Mouse (Mus musculus) neural tube, embryonic 15.5 days (tissue): ENCODE data around the gene Tmcc1. TPM values are rescaled to one million over a fixed set of nuclear protein-coding genes. Genes with fewer than 3 reads are reported as not detected.

Source experiments
- ATAC-seq: fragments of 200-750 bp; cut with Nextera tagmentation; 2 replicates; pipeline ENCODE4 v1.8.0; 2017; ENCODE audit warnings: mild to moderate bottlenecking, moderate TSS enrichment, moderate library complexity; ENCODE audit not compliant: low FRiP score
- H3K27ac ChIP-seq: fragments of 300-500 bp; sonication (generic); replicated peaks from 2 replicates; pipeline ENCODE4 v1.5.1; 2015; ENCODE audit warnings: mild to moderate bottlenecking, inconsistent platforms
- H3K27me3 ChIP-seq: fragments of 300-500 bp; sonication (generic); replicated peaks from 2 replicates; pipeline ENCODE4 v1.6.1; 2015; ENCODE audit warnings: inconsistent platforms
- H3K36me3 ChIP-seq: fragments of 300-500 bp; sonication (generic); 2 replicates; pipeline ENCODE4 v1.6.1; 2015; ENCODE audit warnings: inconsistent platforms
- H3K4me1 ChIP-seq: fragments of 300-500 bp; sonication (generic); 2 replicates; pipeline ENCODE4 v1.6.1; 2015; ENCODE audit warnings: inconsistent platforms
- H3K4me2 ChIP-seq: fragments of 300-500 bp; sonication (generic); 2 replicates; pipeline ENCODE4 v1.6.1; 2015; ENCODE audit warnings: inconsistent platforms, mild to moderate bottlenecking, moderate library complexity
- H3K4me3 ChIP-seq: fragments of 300-500 bp; sonication (generic); replicated peaks from 2 replicates; pipeline ENCODE4 v1.5.1; 2015; ENCODE audit warnings: mild to moderate bottlenecking, inconsistent platforms
- H3K9ac ChIP-seq: fragments of 300-500 bp; sonication (generic); replicated peaks from 2 replicates; pipeline ENCODE4 v1.6.1; 2015; ENCODE audit warnings: mild to moderate bottlenecking, inconsistent platforms
- H3K9me3 ChIP-seq: fragments of 300-500 bp; sonication (generic); replicated peaks from 2 replicates; pipeline ENCODE4 v1.6.1; 2016; ENCODE audit warnings: inconsistent platforms
- WGBS: fragments of 180-500 bp; shearing (Covaris S2); methylation state at CpG from one replicate; pipeline ENCODE4 v1.1.7; 2015; ENCODE audit warnings: mixed read lengths; 5-methylcytosine and 5-hydroxymethylcytosine counted together
- polyA plus RNA-seq: library from polyadenylated mRNA; unstranded; fragments of >200 nt; fragmentation: Nextera tagmentation; extraction: Ambion mirVana; gene quantifications from 2 replicates; pipeline ENCODE4 v1.2.1, GENCODE M21; 2015

Gene Tmcc1
- polyA plus RNA-seq, 1 experiment from 2014 or later: 25.2 TPM

GRCm38 (mm10) chr6:116044039-116044438, 149.2 kb downstream of the Tmcc1 start:
- 60% methylated on average over 2 of the region's 2 CpGs for whole genome bisulfite sequencing
- ATAC-seq: no peak

DNA sequence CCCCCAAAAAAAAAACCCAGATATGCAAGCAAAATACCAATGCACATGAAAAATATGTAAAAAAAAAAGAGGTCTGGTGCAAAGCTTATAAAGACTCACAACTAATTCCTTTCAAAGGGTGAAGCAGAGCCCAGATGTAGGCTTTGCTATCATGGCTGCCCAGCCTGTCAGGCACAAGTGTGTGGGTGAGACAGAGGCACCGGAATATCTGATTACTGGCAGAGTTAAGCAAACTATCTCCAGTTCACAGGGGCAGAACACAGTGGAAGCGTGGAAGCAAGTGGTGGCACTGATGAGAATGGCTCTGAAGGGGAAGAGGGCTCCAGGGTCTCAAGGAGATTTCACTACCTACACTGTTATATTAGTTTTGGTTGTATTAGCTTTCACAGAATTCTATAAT, 155.1 kb downstream of the Tmcc1 start:
- H3K36me3 ChIP-seq: peaks cover 10% of the 10 kb centered on the region; the same call in 1 of the 2 replicates
- H3K9ac ChIP-seq: no peak overlapping the region
- ATAC-seq: no peak
- H3K27ac ChIP-seq: no peak overlapping the region
- H3K9me3 ChIP-seq: 0 out of 2 replicates have a peak, but pooled peaks cover 3% of the 10 kb centered on the region
- whole genome bisulfite sequencing: 90% methylated on average over 2 of the region's 2 CpGs
- H3K4me1 ChIP-seq: 0 out of 2 replicates have a peak, but pooled peaks cover 11% of the 10 kb centered on the region
- H3K4me2 ChIP-seq: no peak overlapping the region
- H3K4me3 ChIP-seq: no peak overlapping the region
- H3K27me3 ChIP-seq: no peaks in the 10 kb centered on the region

More at GRCm38 (mm10) chr6:116044039-116044438, 149.2 kb downstream of the Tmcc1 start:
- Histone ChIP-seq H3K27me3 (no peaks in the 10 kb centered on the region), H3K9me3 (0 out of 2 replicates have a peak, but pooled peaks cover 3% of the 10 kb centered on the region), H3K36me3 (peaks cover 13% of the 10 kb centered on the region; the same call in 1 of the 2 replicates), H3K4me1 (peaks cover 7% of the 10 kb centered on the region; the same call in 1 of the 2 replicates), H3K27ac (no peak overlapping the region), H3K9ac (no peak overlapping the region), H3K4me2 (no peak overlapping the region), H3K4me3 (no peak overlapping the region)

DNA sequence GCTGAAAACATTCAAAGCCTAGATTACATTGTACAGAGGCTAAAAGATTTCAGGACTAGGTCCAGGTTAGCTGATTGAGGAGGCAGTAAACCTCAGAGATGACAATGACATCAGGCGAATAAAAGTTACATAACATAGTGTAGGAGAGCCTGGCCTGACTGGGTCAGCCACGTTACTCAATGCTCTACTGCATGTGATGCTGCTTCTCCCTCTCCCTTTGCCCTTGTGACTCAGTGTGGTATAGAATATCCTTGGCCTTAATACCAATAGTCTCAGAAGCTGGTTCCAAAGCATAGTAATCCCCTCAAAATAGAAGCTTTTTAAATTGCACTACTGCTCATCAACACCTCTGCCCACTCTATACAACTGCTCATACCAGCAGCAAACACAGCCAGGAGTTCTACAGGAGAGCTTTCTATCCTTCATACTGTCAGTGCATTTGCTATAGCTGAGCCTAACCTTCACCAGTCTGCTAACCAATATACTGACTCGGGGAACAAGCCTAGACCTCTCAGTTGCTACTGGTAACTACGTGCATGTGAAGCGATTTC, 155.9 kb downstream of the Tmcc1 start:
- 88% methylated on average over 5 of the region's 5 CpGs for WGBS
- ATAC-seq: no peak
- Histone ChIP-seq H3K4me1 (0 out of 2 replicates have a peak, but pooled peaks cover 11% of the 10 kb centered on the region), H3K27me3 (no peaks in the 10 kb centered on the region), H3K27ac (no peak overlapping the region), H3K9ac (no peak overlapping the region), H3K4me2 (no peak overlapping the region), H3K9me3 (no peaks in the 10 kb centered on the region), H3K36me3 (0 out of 2 replicates have a peak, but pooled peaks cover 5% of the 10 kb centered on the region), H3K4me3 (no peak overlapping the region)

DNA sequence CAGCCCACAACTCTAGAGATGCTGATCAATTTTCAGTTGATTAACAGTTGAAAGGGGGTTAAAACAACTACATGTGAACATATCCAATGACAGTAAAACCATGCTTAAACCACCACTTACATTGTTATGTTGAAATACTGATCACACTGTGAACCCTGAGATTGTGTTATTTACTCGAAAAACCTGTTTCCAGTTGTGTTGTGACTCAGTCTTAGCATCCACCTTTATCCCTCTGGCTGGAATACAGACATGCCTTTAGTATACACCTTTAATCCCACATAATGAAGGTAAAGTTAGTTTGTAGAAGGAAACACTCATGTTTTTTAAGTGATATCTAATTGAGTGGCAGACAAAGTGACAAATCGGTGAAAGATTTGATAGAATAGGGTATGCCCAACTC, 156.7 kb downstream of the Tmcc1 start:
- WGBS: 94% methylated on average over 2 of the region's 2 CpGs
- Histone ChIP-seq H3K9me3 (no peaks in the 10 kb centered on the region), H3K4me2 (no peak overlapping the region), H3K27ac (no peak overlapping the region), H3K4me1 (0 out of 2 replicates have a peak, but pooled peaks cover 11% of the 10 kb centered on the region), H3K36me3 (0 out of 2 replicates have a peak, but pooled peaks cover 2% of the 10 kb centered on the region), H3K4me3 (no peak overlapping the region), H3K27me3 (no peaks in the 10 kb centered on the region), H3K9ac (no peak overlapping the region)
- no peak for ATAC-seq

GRCm38 (mm10) chr6:116031052-116031451, 162.2 kb downstream of the Tmcc1 start:
- 96% methylated on average over 5 of the region's 5 CpGs for WGBS
- Histone ChIP-seq H3K27me3 (no peaks in the 10 kb centered on the region), H3K9ac (no peak overlapping the region), H3K36me3 (no peaks in the 10 kb centered on the region; the same call in 1 of the 2 replicates), H3K4me3 (no peak overlapping the region), H3K27ac (no peak overlapping the region), H3K4me2 (no peak overlapping the region), H3K9me3 (no peaks in the 10 kb centered on the region), H3K4me1 (0 out of 2 replicates have a peak, but pooled peaks cover 8% of the 10 kb centered on the region)
- ATAC-seq: no peak

DNA sequence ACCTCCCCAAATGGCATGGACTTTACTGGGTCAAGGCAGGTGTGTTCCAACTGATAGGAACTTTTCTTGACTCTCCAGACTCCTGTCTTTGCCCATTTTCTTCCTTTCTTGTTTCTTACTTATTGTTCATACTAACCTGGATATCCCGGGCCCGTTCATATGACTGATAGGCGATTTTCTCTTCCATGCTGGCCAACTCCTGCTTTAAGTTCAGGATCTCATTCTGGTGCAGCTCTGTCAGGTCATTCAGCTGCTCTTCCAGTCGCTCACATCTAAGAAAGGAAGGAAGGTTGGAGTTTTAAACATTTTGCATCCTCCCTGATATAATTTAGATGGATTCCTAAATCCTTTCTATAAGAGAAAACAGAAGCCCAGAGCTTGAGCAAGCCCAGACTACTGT, 168.6 kb downstream of the Tmcc1 start:
- H3K4me1 ChIP-seq: no peaks in the 10 kb centered on the region
- no peaks in the 10 kb centered on the region for H3K27me3 ChIP-seq
- peaks cover 8% of the 10 kb centered on the region for H3K9me3 ChIP-seq
- no peak for ATAC-seq
- no peak overlapping the region for H3K4me2 ChIP-seq
- peaks cover 27% of the 10 kb centered on the region for H3K36me3 ChIP-seq
- H3K4me3 ChIP-seq: no peak overlapping the region
- WGBS: 95% methylated on average over 4 of the region's 4 CpGs
- no peak overlapping the region for H3K9ac ChIP-seq
- no peak overlapping the region for H3K27ac ChIP-seq

DNA sequence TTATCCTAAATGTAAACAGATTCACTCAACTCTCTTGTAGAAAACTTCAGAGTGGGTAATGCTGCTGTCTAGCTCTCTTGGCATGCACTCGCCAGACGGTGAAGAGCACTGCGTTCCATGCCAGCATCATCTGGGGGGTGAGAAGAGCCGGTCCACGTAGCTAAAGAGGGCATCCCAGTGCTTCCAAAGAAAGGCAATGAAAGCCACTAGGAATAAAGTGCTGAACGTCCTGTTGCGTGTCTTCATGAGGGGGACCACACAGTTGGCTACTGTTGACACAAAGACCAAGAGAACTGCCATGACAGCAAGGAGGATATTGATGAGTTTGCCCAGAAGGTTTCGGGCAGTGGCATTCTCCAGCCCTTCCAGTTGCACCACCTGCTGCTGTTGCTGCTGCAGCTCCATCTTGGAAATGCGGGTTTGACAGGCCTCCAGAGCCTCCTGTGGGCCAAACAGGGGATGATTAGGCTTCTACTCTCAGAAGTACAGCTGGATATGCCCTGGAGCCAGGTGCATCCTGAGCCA, 171.3 kb downstream of the Tmcc1 start:
- H3K27ac ChIP-seq: no peak overlapping the region
- ATAC-seq: no peak
- H3K9ac ChIP-seq: no peak overlapping the region
- H3K4me2 ChIP-seq: no peak overlapping the region
- 87% methylated on average over 9 of the region's 9 CpGs for WGBS
- H3K27me3 ChIP-seq: no peaks in the 10 kb centered on the region
- peaks cover 8% of the 10 kb centered on the region for H3K9me3 ChIP-seq
- no peaks in the 10 kb centered on the region for H3K4me1 ChIP-seq
- H3K36me3 ChIP-seq: peaks cover 33% of the 10 kb centered on the region
- H3K4me3 ChIP-seq: no peak overlapping the region

- no peak overlapping the region for H3K27ac ChIP-seq
- no peak overlapping the region for H3K9ac ChIP-seq
- H3K9me3 ChIP-seq: no peaks in the 10 kb centered on the region
- ATAC-seq: no peak
- H3K4me3 ChIP-seq: no peak overlapping the region
- H3K27me3 ChIP-seq: no peaks in the 10 kb centered on the region
- H3K36me3 ChIP-seq: peaks cover 17% of the 10 kb centered on the region; the same call in 1 of the 2 replicates
- no peak overlapping the region for H3K4me2 ChIP-seq
- no peaks in the 10 kb centered on the region for H3K4me1 ChIP-seq
- WGBS: 90% methylated on average over 3 of the region's 3 CpGs
These were observed 177.4 kb downstream of the Tmcc1 start for GRCm38 (mm10) chr6:116015902-116016301.

DNA sequence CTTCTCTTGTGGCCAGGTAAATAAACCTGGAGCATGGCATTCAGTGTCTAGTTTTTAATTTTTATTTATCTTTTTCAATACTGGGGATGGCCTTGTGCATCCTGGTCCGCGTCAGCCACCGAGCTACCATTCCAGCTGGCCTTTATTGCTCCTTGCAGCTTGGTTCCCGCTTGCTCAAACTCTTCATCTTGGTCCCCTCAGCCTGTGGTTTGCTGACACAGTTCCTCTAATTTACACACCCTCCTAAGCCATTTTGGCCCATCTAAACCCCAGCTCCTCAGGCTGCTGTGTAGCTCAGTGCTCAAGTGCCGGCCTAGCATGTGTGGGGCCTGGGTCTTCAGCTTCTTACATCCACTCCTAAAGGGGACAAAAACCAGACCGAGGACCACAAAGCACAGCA, 179.2 kb downstream of the Tmcc1 start:
- Histone ChIP-seq H3K27me3 (no peaks in the 10 kb centered on the region), H3K9me3 (no peaks in the 10 kb centered on the region), H3K36me3 (0 out of 2 replicates have a peak, but pooled peaks cover 2% of the 10 kb centered on the region), H3K9ac (no peak overlapping the region), H3K4me1 (no peaks in the 10 kb centered on the region), H3K4me2 (no peak overlapping the region), H3K27ac (no peak overlapping the region), H3K4me3 (no peak overlapping the region)
- no peak for ATAC-seq
- WGBS: 81% methylated on average over 6 of the region's 6 CpGs

GRCm38 (mm10) chr6:116013687-116014086, 179.6 kb downstream of the Tmcc1 start:
- no peak overlapping the region for H3K9ac ChIP-seq
- no peak for ATAC-seq
- no peak overlapping the region for H3K4me3 ChIP-seq
- H3K27me3 ChIP-seq: no peaks in the 10 kb centered on the region
- 69% methylated on average over 3 of the region's 3 CpGs for WGBS
- H3K36me3 ChIP-seq: no peaks in the 10 kb centered on the region
- no peak overlapping the region for H3K27ac ChIP-seq
- H3K4me1 ChIP-seq: no peaks in the 10 kb centered on the region
- H3K9me3 ChIP-seq: no peaks in the 10 kb centered on the region
- H3K4me2 ChIP-seq: no peak overlapping the region

DNA sequence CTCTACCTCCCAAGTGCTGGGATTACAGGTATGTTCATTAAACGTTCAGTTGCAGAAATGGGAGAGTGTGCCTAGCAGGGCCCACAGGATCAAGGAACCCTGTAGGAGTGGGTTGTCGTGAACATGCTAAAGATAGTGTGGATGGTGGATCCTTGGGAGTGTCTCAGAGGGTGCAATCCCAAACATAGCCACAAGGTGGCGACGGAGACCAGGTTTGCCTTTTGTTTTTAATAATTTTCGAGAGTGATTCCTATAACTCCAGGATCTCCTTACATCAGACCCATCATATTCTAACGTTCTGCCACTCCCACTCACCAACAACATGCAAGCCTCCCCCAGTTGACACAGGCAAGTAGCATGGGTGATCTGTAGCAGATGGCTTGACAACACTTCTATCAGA, 182.7 kb downstream of the Tmcc1 start:
- Histone ChIP-seq H3K27me3 (no peaks in the 10 kb centered on the region), H3K4me1 (peaks cover 4% of the 10 kb centered on the region; the same call in 1 of the 2 replicates), H3K27ac (no peak overlapping the region), H3K9ac (no peak overlapping the region), H3K36me3 (no peaks in the 10 kb centered on the region), H3K4me2 (no peak overlapping the region), H3K4me3 (no peak overlapping the region), H3K9me3 (no peaks in the 10 kb centered on the region)
- peak; percentile 53; the same call in 1 of the 2 replicates for ATAC-seq
- WGBS: 3% methylated on average over 6 of the region's 6 CpGs

DNA sequence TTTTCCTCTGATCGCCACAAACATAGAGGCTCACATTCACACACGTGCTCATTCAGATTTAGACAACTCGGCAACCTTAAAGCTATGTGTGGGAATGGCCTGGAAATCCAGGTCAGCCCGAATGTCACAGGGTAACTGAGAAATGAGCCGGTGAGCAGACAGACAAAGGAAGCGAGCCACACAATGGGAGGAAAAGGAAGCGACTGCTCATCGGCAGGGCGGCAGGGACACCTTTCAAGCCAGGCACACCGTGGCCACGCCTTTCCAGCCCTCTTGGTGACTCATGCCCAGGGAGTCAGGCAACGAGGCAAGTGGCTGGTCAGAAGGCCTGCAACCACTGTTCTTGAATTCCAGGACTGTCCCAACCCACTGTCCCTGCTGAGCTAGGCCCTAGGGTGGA, 183.9 kb downstream of the Tmcc1 start:
- no peaks in the 10 kb centered on the region for H3K27me3 ChIP-seq
- no peak overlapping the region for H3K4me2 ChIP-seq
- H3K9ac ChIP-seq: no peak overlapping the region
- no peaks in the 10 kb centered on the region for H3K9me3 ChIP-seq
- no peaks in the 10 kb centered on the region for H3K36me3 ChIP-seq
- WGBS: 58% methylated on average over 12 of the region's 12 CpGs
- ATAC-seq: no peak
- H3K27ac ChIP-seq: no peak overlapping the region
- no peak overlapping the region for H3K4me3 ChIP-seq
- peaks cover 4% of the 10 kb centered on the region; the same call in 1 of the 2 replicates for H3K4me1 ChIP-seq
